Mouse (Mus musculus): Measurements from ENCODE around the gene Tnfrsf1b. TPM values are rescaled to one million over a fixed set of nuclear protein-coding genes. Genes with fewer than 3 reads are reported as not detected.

The Tnfrsf1b gene
- polyA plus RNA-seq, 1 experiment from 2014 or later: 0.12 TPM

DNA sequence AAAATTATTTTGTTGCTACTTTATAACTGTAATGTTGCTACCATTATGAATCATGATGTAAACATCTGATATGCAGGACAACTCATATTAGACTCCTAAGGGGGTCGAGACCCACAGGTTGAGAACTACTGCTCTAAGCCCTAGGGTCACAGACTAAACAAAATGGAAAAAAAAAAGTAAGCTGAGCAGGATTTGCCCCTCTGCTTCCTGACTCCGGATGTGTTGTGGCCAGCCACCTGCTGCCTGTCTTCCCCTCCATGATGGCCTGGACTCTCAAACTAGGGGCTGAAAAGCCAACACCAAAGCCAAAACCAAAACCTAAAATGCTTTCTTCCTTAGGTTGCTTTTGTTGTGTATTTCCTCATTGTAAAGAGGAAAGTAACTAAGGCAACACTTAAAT lies 35.6 kb downstream of the Tnfrsf1b start:
- no peak for DNase-seq (ENCODE audit: low read depth, low spot score)
- no peaks in the 10 kb centered on the region for H3K27me3 ChIP-seq
- TF ChIP-seq CTCF (IDR thresholded peaks at IDR 0.05): no peak
- in situ Hi-C loops (cut with MboI; ENCODE audit: low pct_unique_long_range_greater_than_20kb): no loop called here
- ChIA-PET CTCF (interaction anchor here (0.8 to 1.9 kb wide), 2 partner anchors 75 to 84 kb away, joined by 3 to 9 read pairs; no protein-coding TSS in a partner anchor), POLR2A (no interaction called here)
- no peak for ATAC-seq

DNA sequence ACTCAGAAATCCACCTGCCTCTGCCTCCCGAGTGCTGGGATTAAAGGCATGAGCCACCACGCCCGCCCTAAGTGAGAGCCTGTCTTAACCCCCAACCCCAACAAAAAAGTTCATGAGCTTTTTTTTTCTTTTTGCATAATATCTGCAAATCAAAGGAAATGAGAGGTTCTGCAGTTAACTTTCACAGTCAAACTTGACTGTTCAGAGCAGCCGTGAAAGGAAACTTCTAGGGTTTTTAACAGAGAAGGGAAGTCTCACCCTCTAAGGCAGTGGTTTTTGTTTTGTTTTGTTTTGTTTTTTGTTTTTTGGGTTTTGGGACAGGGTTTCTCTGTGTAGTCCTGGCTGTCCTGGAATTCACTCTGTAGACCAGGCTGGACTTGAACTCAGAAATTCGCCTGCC lies 36.1 kb downstream of the Tnfrsf1b start:
- no peak for ATAC-seq
- ChIA-PET CTCF (no interaction called here), POLR2A (no interaction called here)
- DNase-seq (ENCODE audit: low read depth, low spot score): no peak
- H3K27me3 ChIP-seq: no peaks in the 10 kb centered on the region
- no peak for TF ChIP-seq CTCF (IDR thresholded peaks at IDR 0.05)
- in situ Hi-C loops (cut with MboI; ENCODE audit: low pct_unique_long_range_greater_than_20kb): no loop called here

DNA sequence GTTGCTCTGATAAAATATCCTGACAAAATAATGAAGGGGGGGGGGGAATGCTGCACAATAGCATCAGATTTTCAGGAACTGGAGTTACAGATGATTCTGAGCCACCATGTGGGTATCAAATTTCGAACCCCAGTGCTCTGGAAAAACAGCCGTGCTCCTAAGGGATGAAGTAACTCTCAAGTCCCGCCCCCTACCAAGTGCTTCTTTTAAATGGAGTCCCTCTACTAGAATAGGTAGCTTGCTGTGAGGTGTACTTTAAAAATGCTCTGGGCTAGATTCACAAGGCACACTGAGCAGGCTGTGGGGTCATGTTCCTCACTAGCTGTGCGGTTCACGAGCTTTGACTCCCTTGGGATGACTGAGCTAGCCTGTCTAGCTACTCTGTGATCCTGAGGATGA lies 37.0 kb downstream of the Tnfrsf1b start:
- DNase-seq (ENCODE audit: low read depth, low spot score) (no peak), ATAC-seq (no peak)
- no peaks in the 10 kb centered on the region for H3K27me3 ChIP-seq
- ChIA-PET CTCF (interaction anchor here (1.8 kb wide), 1 partner anchor 76 kb away, joined by 4 read pairs; no protein-coding TSS in a partner anchor), POLR2A (no interaction called here)
- in situ Hi-C loops (cut with MboI; ENCODE audit: low pct_unique_long_range_greater_than_20kb): no loop called here
- no peak for TF ChIP-seq CTCF (IDR thresholded peaks at IDR 0.05)

DNA sequence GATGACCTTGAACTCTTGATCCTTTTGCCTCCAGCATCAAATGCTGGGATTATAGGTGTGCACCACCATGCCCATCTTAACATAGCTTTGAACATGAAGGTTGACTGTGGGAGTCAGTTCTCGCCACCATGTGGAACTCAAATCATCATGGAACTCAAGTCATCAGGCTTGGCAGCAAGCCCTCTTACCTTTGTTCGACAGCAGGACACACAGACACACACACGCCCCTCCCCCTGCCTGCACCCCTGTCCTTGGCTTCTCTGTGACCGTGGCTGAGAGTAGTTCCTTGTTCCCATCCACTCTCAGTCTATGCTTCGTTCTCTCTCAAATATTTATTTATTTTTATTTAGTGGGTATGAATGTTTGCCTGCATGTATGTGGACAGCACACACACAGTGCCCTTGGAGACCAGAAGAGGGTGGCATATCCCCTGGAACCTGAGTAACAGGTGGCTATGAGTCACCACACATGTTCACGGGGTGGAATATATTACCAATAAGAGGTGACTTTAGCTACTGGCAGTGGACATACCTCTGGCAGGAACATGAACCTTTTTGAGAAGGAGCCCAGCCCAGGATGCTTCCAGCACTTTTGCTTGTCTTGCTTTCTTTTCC lies 37.5 kb downstream of the Tnfrsf1b start:
- ATAC-seq (no peak), DNase-seq (ENCODE audit: low read depth, low spot score) (no peak)
- TF ChIP-seq CTCF (IDR thresholded peaks at IDR 0.05): peak; percentile 6
- H3K27me3 ChIP-seq: no peaks in the 10 kb centered on the region
- ChIA-PET POLR2A (no interaction called here), CTCF (interaction anchor here (1.8 kb wide), 1 partner anchor 77 kb away, joined by 4 read pairs; no protein-coding TSS in a partner anchor)
- in situ Hi-C loops (cut with MboI; ENCODE audit: low pct_unique_long_range_greater_than_20kb): no loop called here

DNA sequence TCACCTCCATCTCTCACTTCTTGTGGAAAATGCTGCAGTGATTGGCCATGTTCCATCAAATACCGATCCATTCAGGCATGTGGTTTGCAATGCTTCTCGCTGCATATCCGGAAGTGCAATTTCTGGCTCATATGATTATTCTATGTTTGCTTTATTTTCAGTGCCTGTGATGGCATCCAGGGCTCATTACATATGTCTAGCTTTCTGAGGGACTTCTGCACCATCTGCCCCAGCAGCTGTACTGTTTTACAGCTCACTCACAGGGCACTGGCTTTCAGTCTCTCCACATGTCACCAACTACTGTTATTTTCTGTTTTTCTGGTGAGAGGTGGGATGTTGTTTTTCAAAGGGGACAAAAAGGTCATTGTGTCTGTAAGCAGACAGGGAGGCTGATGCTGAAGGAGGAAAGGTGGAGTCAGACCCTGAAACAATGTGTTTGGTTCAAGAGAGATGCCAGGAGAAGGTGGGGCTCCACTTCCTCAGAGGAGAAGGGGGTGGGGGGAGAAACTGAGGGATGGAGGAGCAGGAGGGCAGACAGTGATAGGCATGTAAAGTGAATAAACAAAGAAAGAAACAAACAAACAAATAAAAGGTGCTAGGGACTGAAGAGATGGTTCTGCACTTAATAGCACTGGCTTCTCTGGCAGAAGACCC lies 38.8 kb downstream of the Tnfrsf1b start:
- ATAC-seq (peak; percentile 63), DNase-seq (ENCODE audit: low read depth, low spot score) (no peak)
- no peak for TF ChIP-seq CTCF (IDR thresholded peaks at IDR 0.05)
- ChIA-PET POLR2A (no interaction called here), CTCF (no interaction called here)
- in situ Hi-C loops (cut with MboI; ENCODE audit: low pct_unique_long_range_greater_than_20kb): no loop called here
- H3K27me3 ChIP-seq: no peaks in the 10 kb centered on the region

DNA sequence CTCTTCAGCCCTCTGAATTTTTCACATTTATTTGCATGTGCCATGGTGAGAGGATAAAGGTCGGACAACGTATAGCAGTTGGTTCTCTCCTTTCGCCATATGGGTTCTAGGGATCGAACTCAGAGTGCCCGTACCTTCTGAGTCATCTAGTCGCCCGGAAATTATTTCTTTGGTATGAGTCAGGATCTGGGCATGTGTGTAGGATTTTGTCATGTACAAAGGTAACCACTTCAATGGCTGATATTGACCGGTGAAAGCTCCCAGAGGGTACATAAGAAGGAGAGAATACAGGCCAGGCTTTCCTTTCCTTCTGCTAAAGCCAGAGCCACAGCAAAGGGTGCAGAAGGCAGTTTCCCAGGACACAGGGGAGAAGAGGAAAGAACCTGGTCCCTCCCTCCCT lies 41.9 kb downstream of the Tnfrsf1b start:
- CTCF ChIA-PET: interaction anchor here (2.3 kb wide), 1 partner anchor 10 kb away, joined by 6 read pairs; the partner anchor contains the start of gene Vps13d
- no peak for ATAC-seq
- POLR2A ChIA-PET: interaction anchor here (1.6 kb wide), 1 partner anchor 10 kb away, joined by 3 read pairs; the partner anchor contains the start of gene Vps13d
- in situ Hi-C loops (cut with MboI; ENCODE audit: low pct_unique_long_range_greater_than_20kb): no loop called here
- no peaks in the 10 kb centered on the region for H3K27me3 ChIP-seq
- no peak for TF ChIP-seq CTCF (IDR thresholded peaks at IDR 0.05)
- DNase-seq (ENCODE audit: low read depth, low spot score): no peak

DNA sequence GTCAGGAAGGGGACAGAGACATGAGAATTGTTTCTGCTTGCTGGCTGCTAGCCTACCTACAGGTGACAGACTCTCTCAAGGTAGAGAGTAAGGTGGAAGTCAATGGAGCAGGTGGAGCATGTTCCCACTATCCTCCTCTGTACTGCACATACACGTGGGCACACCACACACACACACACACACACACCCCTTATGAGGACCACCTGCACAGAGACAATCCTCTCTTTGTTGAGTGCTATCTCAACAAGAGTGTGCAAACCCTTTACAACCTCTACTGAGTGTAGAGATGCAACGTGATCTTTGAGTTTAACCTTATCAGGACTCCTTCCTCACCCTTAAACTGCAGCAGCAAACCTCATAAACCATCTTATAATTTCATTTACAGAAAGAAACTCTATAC lies 43.4 kb downstream of the Tnfrsf1b start:
- ATAC-seq: no peak
- H3K27me3 ChIP-seq: no peaks in the 10 kb centered on the region
- CTCF ChIA-PET: no interaction called here
- POLR2A ChIA-PET: interaction anchor here (1.6 kb wide), 1 partner anchor 9 kb away, joined by 3 read pairs; the partner anchor contains the start of gene Vps13d
- no peak for TF ChIP-seq CTCF (IDR thresholded peaks at IDR 0.05)
- DNase-seq (ENCODE audit: low read depth, low spot score): no peak
- in situ Hi-C loops (cut with MboI; ENCODE audit: low pct_unique_long_range_greater_than_20kb): no loop called here

DNA sequence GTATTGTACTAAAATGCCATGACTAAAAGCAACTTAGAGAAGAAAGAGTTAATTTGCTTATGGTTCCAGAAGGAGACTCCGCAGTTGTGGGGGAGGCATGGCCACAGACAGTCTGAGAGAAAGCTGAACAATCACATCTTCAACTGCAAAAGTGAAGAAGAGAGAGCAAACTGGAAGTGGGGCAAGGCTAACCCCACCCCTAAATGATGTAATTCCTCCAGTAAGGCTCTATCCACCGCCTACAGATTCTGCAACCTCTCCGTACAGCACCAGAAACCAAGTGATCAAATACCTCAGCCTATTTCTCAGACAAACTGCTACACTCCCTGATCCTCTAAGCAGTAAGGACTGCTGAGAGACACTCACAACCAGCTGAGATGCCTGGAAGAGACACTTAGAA lies 45.2 kb downstream of the Tnfrsf1b start:
- DNase-seq (ENCODE audit: low read depth, low spot score): no peak
- TF ChIP-seq CTCF (IDR thresholded peaks at IDR 0.05): no peak
- in situ Hi-C loops (cut with MboI; ENCODE audit: low pct_unique_long_range_greater_than_20kb): no loop called here
- H3K27me3 ChIP-seq: no peaks in the 10 kb centered on the region
- ChIA-PET POLR2A (no interaction called here), CTCF (no interaction called here)
- ATAC-seq: no peak

DNA sequence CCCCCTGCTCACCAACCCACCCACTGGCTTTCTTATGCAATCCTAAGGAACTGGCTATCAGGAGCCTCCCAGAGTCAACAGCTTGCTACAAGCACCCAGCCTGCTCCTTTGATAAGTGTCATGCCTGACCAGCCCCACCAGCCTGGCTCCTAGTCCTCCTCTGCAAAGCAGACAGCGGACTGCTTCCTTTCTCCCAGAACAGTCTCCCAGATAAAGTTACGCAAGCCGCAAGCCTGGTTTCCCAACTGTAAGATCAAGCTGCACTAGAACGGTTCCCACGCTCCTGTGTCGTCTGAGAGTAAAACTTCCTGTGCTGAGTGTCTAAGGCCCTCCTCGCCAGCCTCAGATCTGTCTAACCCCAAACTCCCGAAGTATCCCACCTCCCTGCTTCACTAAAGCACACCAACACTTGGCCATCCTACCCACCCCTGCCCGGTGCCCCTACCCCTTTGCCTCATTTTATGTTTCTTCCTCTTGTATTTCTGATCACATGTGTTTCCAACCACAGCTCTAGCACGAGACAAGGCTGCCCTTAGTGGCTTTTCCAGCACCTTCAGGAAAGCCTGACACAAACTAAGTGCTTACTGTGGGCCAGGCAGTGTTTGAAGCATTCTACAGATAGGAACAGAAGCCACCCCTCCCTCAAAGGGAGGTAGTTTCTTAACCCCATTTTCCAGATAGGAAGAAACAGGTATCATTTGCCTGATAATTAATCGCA lies 46.5 kb downstream of the Tnfrsf1b start:
- POLR2A ChIA-PET: no interaction called here
- in situ Hi-C loops (cut with MboI; ENCODE audit: low pct_unique_long_range_greater_than_20kb): no loop called here
- CTCF ChIA-PET: interaction anchor here (1.4 kb wide), 1 partner anchor 15 kb away, joined by 4 read pairs; no protein-coding TSS in a partner anchor
- DNase-seq (ENCODE audit: low read depth, low spot score) (no peak), ATAC-seq (peak; percentile 54)
- no peak for TF ChIP-seq CTCF (IDR thresholded peaks at IDR 0.05)
- H3K27me3 ChIP-seq: no peaks in the 10 kb centered on the region

DNA sequence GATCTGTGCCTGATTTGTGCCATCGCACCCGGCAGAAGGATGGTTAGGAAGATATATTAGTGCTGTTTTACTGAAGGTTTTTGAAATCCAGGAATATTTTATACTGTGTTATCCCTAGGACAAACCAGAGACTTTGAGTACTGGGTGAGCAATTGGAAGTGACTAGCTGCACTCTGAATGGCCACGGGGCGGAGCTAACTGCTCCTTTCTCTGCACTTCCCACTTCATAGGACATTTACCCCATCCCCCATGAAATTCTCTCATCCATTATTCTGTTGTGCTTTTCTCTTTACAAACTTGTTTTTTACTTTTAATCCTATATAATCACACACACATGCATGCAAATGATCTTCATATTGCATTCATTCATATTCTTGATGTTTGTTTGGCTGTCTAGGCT lies 50.1 kb downstream of the Tnfrsf1b start:
- in situ Hi-C loops (cut with MboI; ENCODE audit: low pct_unique_long_range_greater_than_20kb): no loop called here
- no peak for TF ChIP-seq CTCF (IDR thresholded peaks at IDR 0.05)
- CTCF ChIA-PET: no interaction called here

DNA sequence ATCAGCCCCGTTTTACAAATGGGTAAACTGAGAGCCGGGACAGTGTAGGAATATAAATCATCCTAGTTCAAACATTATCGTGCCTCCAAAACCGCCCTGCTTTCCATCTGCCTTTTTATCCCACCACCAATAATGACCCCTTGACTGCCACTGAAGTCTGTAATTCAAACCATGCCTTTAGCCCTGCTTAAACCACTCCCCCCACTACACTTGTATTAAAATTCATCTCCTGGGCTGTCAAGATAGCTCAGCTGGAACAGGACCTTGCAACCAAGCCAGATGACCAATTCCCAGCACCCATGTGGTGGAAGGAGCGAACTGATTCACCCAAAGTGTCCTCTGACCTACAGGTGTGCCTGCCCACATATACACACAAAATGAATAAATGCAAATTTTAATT lies 51.5 kb downstream of the Tnfrsf1b start:
- POLR2A ChIA-PET: interaction anchor here (0.6 to 0.8 kb wide), 2 partner anchors 9 to 52 kb away, joined by 3 read pairs; no protein-coding TSS in a partner anchor
- DNase-seq (ENCODE audit: low read depth, low spot score) (no peak), ATAC-seq (no peak)
- H3K27me3 ChIP-seq: no peaks in the 10 kb centered on the region
- CTCF ChIA-PET: interaction anchor here (0.9 to 1.6 kb wide), 5 partner anchors 10 to 86 kb away, joined by 3 to 6 read pairs (median 4); no protein-coding TSS in a partner anchor
- TF ChIP-seq CTCF (IDR thresholded peaks at IDR 0.05): no peak
- in situ Hi-C loops (cut with MboI; ENCODE audit: low pct_unique_long_range_greater_than_20kb): no loop called here

More for the DNA sequence above, 50.1 kb downstream of the Tnfrsf1b start:
- POLR2A ChIA-PET: no interaction called here
- DNase-seq (ENCODE audit: low read depth, low spot score) (no peak), ATAC-seq (no peak)
- H3K27me3 ChIP-seq: no peaks in the 10 kb centered on the region
